Mouse (Mus musculus) WW6 (cell line): ENCODE results near the gene Gnb3.
"Not testable (repeated sequence)": the region's sequence is repeated elsewhere in the genome, so short reads cannot be mapped to it uniquely, and the experiment has no call there.

Experiments
- DNase-seq: peaks from one replicate; pipeline ENCODE4 v3.0.0-alpha.2; 2013; ENCODE audit warnings: low read depth, low spot score

The Gnb3 gene

DNA sequence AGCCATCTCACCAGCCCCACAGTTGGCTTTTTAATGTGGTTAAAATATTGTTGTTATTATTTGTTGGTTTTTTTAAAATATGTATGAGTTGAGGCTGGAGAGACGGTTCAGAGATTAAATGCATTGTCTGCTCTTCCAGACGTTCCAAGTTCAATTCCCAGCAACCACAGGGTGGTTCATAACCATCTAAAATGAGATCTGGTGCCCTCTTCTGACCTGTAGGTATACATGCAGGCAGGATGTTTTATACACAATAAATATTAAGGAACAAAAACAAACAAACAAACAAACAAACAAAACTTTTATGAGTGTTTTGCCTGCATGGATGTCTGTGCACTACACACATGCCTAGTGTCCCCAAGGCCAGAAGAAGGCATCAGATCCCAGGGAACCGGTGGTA, 37.0 kb downstream of the Gnb3 start:
- no peak for DNase-seq

GRCm38 (mm10) chr6:124802400-124802799, 37.7 kb downstream of the Gnb3 start:
- DNase-seq, result not testable (repeated sequence)

- DNase-seq, result no peak
These were observed 43.9 kb downstream of the Gnb3 start for GRCm38 (mm10) chr6:124796200-124796599.

DNA sequence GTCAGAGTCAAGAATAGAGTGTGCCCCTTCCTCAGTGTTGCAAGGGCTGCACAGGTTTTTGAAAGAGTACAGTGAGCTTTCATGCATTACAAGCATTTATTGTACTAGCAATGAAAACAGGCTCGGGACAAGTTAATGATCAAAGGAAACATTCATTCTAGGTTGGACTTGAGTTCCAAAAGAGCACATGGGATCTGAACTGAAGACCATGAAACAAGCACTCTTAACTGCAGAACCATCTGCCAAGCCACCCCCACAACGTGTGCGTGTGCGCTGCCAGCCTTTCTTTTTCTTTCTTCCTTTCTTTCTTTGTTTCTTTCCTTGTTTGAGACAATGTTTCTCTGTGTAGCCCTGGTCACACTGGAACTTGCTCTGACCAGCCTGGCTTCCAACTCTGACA, 44.3 kb downstream of the Gnb3 start:
- DNase-seq, result no peak

- no peak for DNase-seq
These were observed 48.2 kb downstream of the Gnb3 start for GRCm38 (mm10) chr6:124791911-124792310.

- no peak for DNase-seq
These were observed 50.0 kb downstream of the Gnb3 start for GRCm38 (mm10) chr6:124790121-124790520.

- DNase-seq, result no peak
These were observed 50.6 kb downstream of the Gnb3 start for GRCm38 (mm10) chr6:124789519-124789918.

GRCm38 (mm10) chr6:124787722-124788121, 52.4 kb downstream of the Gnb3 start:
- no peak for DNase-seq

DNA sequence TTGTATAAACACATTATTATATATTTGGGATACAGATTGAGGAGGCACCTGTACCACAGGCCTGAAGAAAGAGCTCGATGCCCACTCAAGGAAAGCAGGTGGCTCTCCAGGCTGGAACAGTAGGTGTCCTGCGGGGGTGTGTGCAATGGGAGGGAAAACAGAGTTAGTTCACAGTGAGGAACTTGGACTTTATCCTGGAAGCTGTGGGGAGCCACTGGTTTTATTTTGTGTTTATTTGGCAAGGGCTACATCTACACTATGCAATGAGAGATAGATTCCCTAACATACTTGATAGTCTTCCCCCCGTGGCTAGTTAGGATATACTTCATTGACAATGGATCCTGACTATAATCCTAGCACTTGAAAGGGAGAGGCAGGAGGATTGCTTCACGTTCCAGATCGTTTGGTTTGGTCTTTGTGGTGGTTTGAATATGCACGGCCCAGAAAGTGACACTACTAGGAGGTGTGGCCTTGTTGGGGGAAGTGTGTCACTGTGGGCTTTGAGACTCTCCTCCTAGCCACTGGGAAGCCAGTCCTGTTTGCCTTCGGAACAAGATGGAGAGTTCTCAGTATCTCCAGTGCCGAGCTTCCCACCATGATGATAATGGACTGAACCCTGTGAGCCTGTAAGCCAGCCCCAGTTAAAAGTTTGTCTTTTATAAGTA, 53.2 kb downstream of the Gnb3 start:
- DNase-seq, result no peak
